Comparison of ENCODE assay signal across 8 mouse cellular contexts in genomic region chrY:90741452-90742260, GRCm38 (mm10). TPM values are rescaled to one million over a fixed set of nuclear protein-coding genes. Genes with fewer than 3 reads are reported as not detected.
DNase-seq lines count a peak whose midpoint lies in the region; ATAC-seq and TF ChIP-seq lines count a peak whose summit lies in the region.
"Not testable (repeated sequence)": the region's sequence is repeated elsewhere in the genome, so short reads cannot be mapped to it uniquely, and the experiment has no call there.
"Had no signal": no experiment of that assay in that cellular context is flagged by ENCODE, and none has a peak within 500 bp of the region (broad histone marks: within the 10 kb centered on the region; RNA-seq: fewer than 3 reads in every experiment).

No protein-coding gene starts in this region.

- not testable (repeated sequence) for H3K4me2 ChIP-seq in intestine, postnatal 0 days (replicated peaks; ENCODE audit: low read depth); limb, embryonic 11.5 days (ENCODE audit: low read depth, severe bottlenecking); midbrain, embryonic 13.5 days (replicated peaks)

- H3K4me3 ChIP-seq in intestine, postnatal 0 days (ENCODE audit: low read depth, low read length); limb, embryonic 11.5 days (ENCODE audit: low read depth, low read length); midbrain, embryonic 13.5 days (replicated peaks): not testable (repeated sequence)

- H3K4me1 ChIP-seq in intestine, postnatal 0 days (replicated peaks; ENCODE audit: control insufficient read depth, insufficient read depth, low read length); limb, embryonic 11.5 days (ENCODE audit: control insufficient read depth, insufficient read depth, low read length); midbrain, embryonic 13.5 days (replicated peaks): not testable (repeated sequence)

- peak; percentile 41 for DNase-seq in adipocyte (ENCODE audit: low spot score)
- peak; percentile 70 for DNase-seq in embryo, embryonic 11.5 days (ENCODE audit: low read depth, low spot score)
- DNase-seq in gastrocnemius, postnatal 4 days (ENCODE audit: low spot score in 2 of 2) = peak; percentile 52 to 84
- DNase-seq in limb, embryonic 11.5 days (ENCODE audit: low spot score) = peak; percentile 77
- DNase-seq in spleen, adult 18-20 months = peak; percentile 3 to 44

- WGBS in intestine, postnatal 0 days = 87% methylated on average over 43 of the region's 43 CpGs
- WGBS in limb, embryonic 11.5 days = 85% methylated on average over 42 of the region's 43 CpGs
- WGBS in midbrain, embryonic 13.5 days = 84% methylated on average over 42 of the region's 43 CpGs

- peaks cover 49% of the 10 kb centered on the region for H3K9me3 ChIP-seq in intestine, postnatal 0 days (ENCODE audit: control insufficient read depth)
- peaks cover 47% of the 10 kb centered on the region for H3K9me3 ChIP-seq in limb, embryonic 11.5 days (ENCODE audit: control insufficient read depth, low read length)
- H3K9me3 ChIP-seq in midbrain, embryonic 13.5 days = peaks cover 52% of the 10 kb centered on the region

- peak overlapping the region; percentile 51 for H3K27ac ChIP-seq in intestine, postnatal 0 days (ENCODE audit: low read depth, low read length)
- not testable (repeated sequence) for H3K27ac ChIP-seq in limb, embryonic 11.5 days (replicated peaks; ENCODE audit: low read depth, low read length)
- H3K27ac ChIP-seq in midbrain, embryonic 13.5 days = 0 out of 2 replicates have a peak overlapping the region, but pooled peaks have one; percentile 1

- ATAC-seq in intestine, postnatal 0 days = not testable (repeated sequence)
- peak; percentile 48 for ATAC-seq in limb, embryonic 11.5 days (ENCODE audit: insufficient number of reproducible peaks, low FRiP score, low TSS enrichment, low read depth)
- peak; percentile 55 for ATAC-seq in midbrain, embryonic 13.5 days

- not testable (repeated sequence) for H3K9ac ChIP-seq in intestine, postnatal 0 days (ENCODE audit: low read depth, low read length); limb, embryonic 11.5 days (ENCODE audit: low read length); midbrain, embryonic 13.5 days (replicated peaks)

- peaks cover 34% of the 10 kb centered on the region for H3K36me3 ChIP-seq in intestine, postnatal 0 days (ENCODE audit: control insufficient read depth, insufficient read depth)
- H3K36me3 ChIP-seq in limb, embryonic 11.5 days (ENCODE audit: control insufficient read depth, insufficient read depth, low read length) = peaks cover 46% of the 10 kb centered on the region
- H3K36me3 ChIP-seq in midbrain, embryonic 13.5 days = peaks cover 48% of the 10 kb centered on the region

- not testable (repeated sequence) for TF ChIP-seq CTCF in intestine, postnatal 0 days (IDR thresholded peaks at IDR 0.05; ENCODE audit: low read depth)

- H3K27me3 ChIP-seq in intestine, postnatal 0 days (replicated peaks; ENCODE audit: control insufficient read depth, insufficient read depth, low read length); limb, embryonic 11.5 days (ENCODE audit: control insufficient read depth, insufficient read depth, low read length); midbrain, embryonic 13.5 days: not testable (repeated sequence)

RNA-seq across cellular contexts. Expression of gene Gm21860, which starts 13.0 kb away (rescaled TPM):
- total RNA-seq in gastrocnemius, postnatal 4 days (2021) = not detected
- not detected in 2 replicates for polyA plus RNA-seq in intestine, postnatal 0 days (2015; fragmentation: Nextera tagmentation; extraction: Ambion mirVana)
- polyA plus RNA-seq in limb, embryonic 11.5 days (2014; fragmentation: Nextera tagmentation; extraction: Ambion mirVana) = not detected in 2 replicates
- not detected in 2 replicates for polyA plus RNA-seq in midbrain, embryonic 13.5 days (2015; fragmentation: Nextera tagmentation; extraction: Ambion mirVana)
- total RNA-seq: layer of hippocampus, adult 2 months had no signal

RNA-seq across cellular contexts. Expression of gene Gm47283, which starts 42.9 kb away (rescaled TPM):
- not detected for total RNA-seq in gastrocnemius, postnatal 4 days (2021)
- not detected in 2 replicates for polyA plus RNA-seq in intestine, postnatal 0 days (2015; fragmentation: Nextera tagmentation; extraction: Ambion mirVana)
- not detected in 2 replicates for polyA plus RNA-seq in limb, embryonic 11.5 days (2014; fragmentation: Nextera tagmentation; extraction: Ambion mirVana)
- polyA plus RNA-seq in midbrain, embryonic 13.5 days (2015; fragmentation: Nextera tagmentation; extraction: Ambion mirVana) = not detected in 2 replicates
- total RNA-seq: layer of hippocampus, adult 2 months had no signal

Comparison
In these comparisons a context has a peak if more than half of its experiments do, and no peak if none do; other contexts are left out.
1. DNase-seq: peak in every context shown above with its lines; median percentile 77 in limb, embryonic 11.5 days; 70 in embryo, embryonic 11.5 days; 68 in gastrocnemius, postnatal 4 days; 41 in adipocyte; 24 in spleen, adult 18-20 months.